In the genomic region with DNA sequence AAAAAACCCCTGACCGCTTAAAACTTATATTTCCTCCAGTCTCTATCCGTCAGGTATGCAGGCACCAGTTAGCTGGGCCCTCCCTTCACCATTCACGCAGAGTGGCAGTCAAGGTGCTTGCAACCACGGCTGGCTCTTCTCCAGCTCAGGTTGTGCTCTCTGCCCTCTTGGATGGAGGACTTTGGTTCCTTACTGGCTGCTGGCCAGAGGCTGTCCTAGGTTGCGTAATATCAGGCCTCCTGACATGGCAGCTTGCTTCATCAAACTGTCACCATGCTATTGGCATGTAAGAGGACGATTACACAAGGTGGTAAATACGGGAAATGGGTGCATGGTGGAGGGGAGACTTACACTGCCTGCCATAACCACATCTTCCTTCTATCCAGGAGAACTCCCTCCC, we compare ENCODE assay signal across 13 mouse cellular contexts. TPM values are rescaled to one million over a fixed set of nuclear protein-coding genes. Genes with fewer than 3 reads are reported as not detected.
DNase-seq lines count a peak whose midpoint lies in the region; ATAC-seq lines count a peak whose summit lies in the region.
"Had no signal": no experiment of that assay in that cellular context is flagged by ENCODE, and none has a peak within 500 bp of the region (broad histone marks: within the 10 kb centered on the region; RNA-seq: fewer than 3 reads in every experiment).

No protein-coding gene starts in this region.

- no peak overlapping the region for H3K27ac ChIP-seq in neural tube, embryonic 15.5 days (replicated peaks)
- H3K27ac ChIP-seq: embryonic facial prominence, embryonic 10.5 days had no signal

- H3K4me3 ChIP-seq in neural tube, embryonic 15.5 days (replicated peaks) = no peak overlapping the region
- H3K4me3 ChIP-seq: embryonic facial prominence, embryonic 10.5 days had no signal

- peak; percentile 48 for DNase-seq in adrenal gland, adult 2 months
- DNase-seq in adrenal gland, adult 8-10 months = no peak
- DNase-seq in adrenal gland, postnatal 14 days = peak; percentile 49
- peak; percentile 25 to 43 for DNase-seq in kidney, postnatal 4 days
- peak; percentile 79 to 87 for DNase-seq in lung, postnatal 4 days
- no peak for DNase-seq in layer of hippocampus, adult 9-10 months (ENCODE audit: low spot score)
- no peak for DNase-seq in frontal cortex, postnatal 14 days (ENCODE audit: low spot score in 2 of 2)
- DNase-seq: cerebellum, adult 11-12 months had no signal

- no peak overlapping the region for H3K4me2 ChIP-seq in neural tube, embryonic 15.5 days

- no peaks in the 10 kb centered on the region for H3K36me3 ChIP-seq in neural tube, embryonic 15.5 days
- H3K36me3 ChIP-seq: embryonic facial prominence, embryonic 10.5 days; G1E had no signal

- H3K9ac ChIP-seq in neural tube, embryonic 15.5 days (replicated peaks) = no peak overlapping the region

- H3K9me3 ChIP-seq in neural tube, embryonic 15.5 days (replicated peaks) = no peaks in the 10 kb centered on the region; the same call in 1 of the 2 replicates
- H3K9me3 ChIP-seq: embryonic facial prominence, embryonic 10.5 days; G1E had no signal

- no peaks in the 10 kb centered on the region for H3K27me3 ChIP-seq in neural tube, embryonic 15.5 days (replicated peaks)

- H3K4me1 ChIP-seq in neural tube, embryonic 15.5 days = no peaks in the 10 kb centered on the region
- H3K4me1 ChIP-seq: embryonic facial prominence, embryonic 10.5 days had no signal

- ATAC-seq in neural tube, embryonic 15.5 days (ENCODE audit: low FRiP score) = no peak

- 94% methylated on average over 7 of the region's 7 CpGs for WGBS in neural tube, embryonic 15.5 days

RNA-seq across cellular contexts. Expression of gene Fam221a, which starts 17.7 kb away (rescaled TPM):
- total RNA-seq in adrenal gland, adult 2 months (2021) = 1 to 10 TPM in 1 of 2 experiments, under 1 TPM in 1; 0.69 to 2.6 TPM
- 1.7 and 1.8 TPM in 2 replicates for polyA plus RNA-seq in adrenal gland, adult 2 months (2012; rRNA removed)
- total RNA-seq in adrenal gland, adult 8-10 months (2022) = 1 to 10 TPM; 1.4 to 3.5 (median 2.4) TPM
- total RNA-seq in adrenal gland, postnatal 14 days (2021) = 1.3 and 2.2 TPM in 2 replicates
- 5.4 and 6.3 TPM in 2 replicates for polyA plus RNA-seq in neural tube, embryonic 15.5 days (2015; fragmentation: Nextera tagmentation; extraction: Ambion mirVana)

RNA-seq across cellular contexts. Expression of gene Ccdc126, which starts 30.8 kb away (rescaled TPM):
- total RNA-seq in adrenal gland, adult 2 months (2021) = 10 to 100 TPM; 12.9 to 18.8 TPM
- polyA plus RNA-seq in adrenal gland, adult 2 months (2012; rRNA removed) = 3.1 and 3.4 TPM in 2 replicates
- total RNA-seq in adrenal gland, adult 8-10 months (2022) = 10 to 100 TPM; 15.8 to 21.2 (median 18.8) TPM
- total RNA-seq in adrenal gland, postnatal 14 days (2021) = 9.7 and 9.9 TPM in 2 replicates
- 8.0 and 8.9 TPM in 2 replicates for polyA plus RNA-seq in neural tube, embryonic 15.5 days (2015; fragmentation: Nextera tagmentation; extraction: Ambion mirVana)

RNA-seq across cellular contexts. Expression of gene Stk31, which starts 45.6 kb away (rescaled TPM):
- total RNA-seq in adrenal gland, adult 2 months (2021) = under 1 TPM in 1 of 2 experiments, not detected in 1; 0.31 TPM
- not detected in 2 replicates for polyA plus RNA-seq in adrenal gland, adult 2 months (2012; rRNA removed)
- total RNA-seq in adrenal gland, adult 8-10 months (2022) = under 1 TPM; 0.18 to 0.54 (median 0.27) TPM
- total RNA-seq in adrenal gland, postnatal 14 days (2021) = 0.33 and 0.49 TPM in 2 replicates
- polyA plus RNA-seq in neural tube, embryonic 15.5 days (2015; fragmentation: Nextera tagmentation; extraction: Ambion mirVana) = 0.05 and 0.18 TPM in 2 replicates
- total RNA-seq: G1E had no signal
- polyA plus RNA-seq: embryonic facial prominence, embryonic 10.5 days; G1E; gonadal fat pad, adult 2 months; stomach, embryonic 16.5 days had no signal

Comparison
In these comparisons a context has a peak if more than half of its experiments do, and no peak if none do; other contexts are left out.
1. DNase-seq: peak in adrenal gland, adult 2 months (single experiment), adrenal gland, postnatal 14 days (single experiment), kidney, postnatal 4 days (2 of 2) and lung, postnatal 4 days (2 of 2); none in adrenal gland, adult 8-10 months (single experiment), layer of hippocampus, adult 9-10 months (single experiment) and frontal cortex, postnatal 14 days (0 of 2).